Mouse (Mus musculus) CH12.LX (cell line): ENCODE measurements around the gene Gse1. TPM values are rescaled to one million over a fixed set of nuclear protein-coding genes. Genes with fewer than 3 reads are reported as not detected.

ENCODE experiments used
- DNase-seq: peaks from one replicate; pipeline ENCODE4 v3.0.0-alpha.2; 2013; ENCODE audit errors: extremely low read depth
- H3K27ac ChIP-seq: 2 replicates; pipeline ENCODE4 v1.5.1; 2012; ENCODE audit warnings: low read depth, mild to moderate bottlenecking, control low read depth, moderate library complexity; ENCODE audit not compliant: insufficient read depth
- H3K27me3 ChIP-seq: replicated peaks from 2 replicates; pipeline ENCODE3; 2012; ENCODE audit warnings: inconsistent platforms
- H3K36me3 ChIP-seq, 2 experiments: replicated peaks in 1 of 2; 2 replicates each; pipeline versions ENCODE3 to v1.6.1; 2012; ENCODE audit warnings: inconsistent platforms in 1 of 2, low read length in 1 of 2, mild to moderate bottlenecking in 1 of 2, mixed read lengths in 1 of 2, moderate library complexity in 1 of 2; ENCODE audit not compliant: control insufficient read depth in 1 of 2, insufficient read depth in 1 of 2
- H3K4me1 ChIP-seq, 2 experiments: 2 replicates each; pipeline ENCODE4 v1.6.1; 2012; ENCODE audit warnings: inconsistent platforms in 1 of 2, moderate library complexity in 1 of 2; ENCODE audit not compliant: insufficient read depth in 2 of 2, control insufficient read depth in 1 of 2
- H3K4me2 ChIP-seq: 2 replicates; pipeline ENCODE4 v1.6.1; 2012; ENCODE audit warnings: low read depth, mild to moderate bottlenecking, control low read depth; ENCODE audit not compliant: poor library complexity, insufficient read depth, severe bottlenecking
- H3K4me3 ChIP-seq, 3 experiments: fragments of 150-350 bp in 1 of 3; sonication (generic) in 1 of 3; replicated peaks in 1 of 3; 2 replicates each; pipeline versions ENCODE3 to v1.5.1; 2011 to 2012; ENCODE audit warnings: low read depth in 2 of 3, low read length in 2 of 3, mild to moderate bottlenecking in 2 of 3, moderate library complexity in 2 of 3, control low read depth in 1 of 3, improper control_type of control experiment in 1 of 3, inconsistent platforms in 1 of 3, mixed read lengths in 1 of 3; ENCODE audit not compliant: poor library complexity in 1 of 3
- H3K79me2 ChIP-seq: replicated peaks from 2 replicates; pipeline ENCODE4 v1.6.1; 2012; ENCODE audit warnings: mild to moderate bottlenecking, moderate library complexity; ENCODE audit not compliant: control insufficient read depth, poor library complexity, insufficient read depth, severe bottlenecking; ENCODE audit errors: extremely low read depth
- H3K9ac ChIP-seq: 2 replicates; pipeline ENCODE4 v1.6.1; 2012; ENCODE audit warnings: low read depth, mild to moderate bottlenecking, control low read depth, moderate library complexity; ENCODE audit not compliant: insufficient read depth
- H3K9me3 ChIP-seq: replicated peaks from 2 replicates; pipeline ENCODE3; 2012; ENCODE audit warnings: low read length, inconsistent platforms, mixed read lengths
- BHLHE40 ChIP-seq: IDR thresholded peaks from 2 replicates; pipeline ENCODE4 v1.6.1; 2011; ENCODE audit warnings: mild to moderate bottlenecking, low read depth, low read length, improper control_type of control experiment
- CHD2 ChIP-seq: IDR thresholded peaks from 2 replicates; pipeline ENCODE4 v1.6.1; 2011; ENCODE audit warnings: low read length, improper control_type of control experiment
- CTCF ChIP-seq, 2 experiments: IDR thresholded peaks in 1 of 2; conservative IDR thresholded peaks in 1 of 2; 2 replicates each; pipeline ENCODE4 v1.5.1; 2011 to 2012; ENCODE audit warnings: low read depth in 2 of 2, low read length in 2 of 2, improper control_type of control experiment in 1 of 2, inconsistent platforms in 1 of 2, mild to moderate bottlenecking in 1 of 2, moderate library complexity in 1 of 2
- ELF1 ChIP-seq: IDR thresholded peaks from 2 replicates; pipeline ENCODE4 v1.6.1; 2014; ENCODE audit warnings: low read depth, mild to moderate bottlenecking, inconsistent platforms, low read length, improper control_type of control experiment
- EP300 ChIP-seq: IDR thresholded peaks from 2 replicates; pipeline ENCODE4 v1.6.1; 2011; ENCODE audit warnings: low read length, improper control_type of control experiment
- ETS1 ChIP-seq: conservative IDR thresholded peaks from 2 replicates; pipeline ENCODE4 v1.6.1; 2012; ENCODE audit warnings: low read depth, mild to moderate bottlenecking, inconsistent platforms, low read length, improper control_type of control experiment, moderate library complexity
- HCFC1 ChIP-seq: IDR thresholded peaks from 2 replicates; pipeline ENCODE4 v1.6.1; 2012; ENCODE audit warnings: low read depth, mild to moderate bottlenecking, inconsistent platforms, low read length, improper control_type of control experiment
- IRF4 ChIP-seq: IDR thresholded peaks from 2 replicates; pipeline ENCODE4 v1.6.1; 2014; ENCODE audit warnings: low read depth, mild to moderate bottlenecking, inconsistent platforms, low read length, improper control_type of control experiment
- KAT2A ChIP-seq: IDR thresholded peaks from 2 replicates; pipeline ENCODE4 v1.6.1; 2012; ENCODE audit warnings: low read length, improper control_type of control experiment, inconsistent platforms; ENCODE audit not compliant: insufficient replicate concordance
- MAFK ChIP-seq: IDR thresholded peaks from 2 replicates; pipeline ENCODE4 v1.6.1; 2011; ENCODE audit warnings: low read length, improper control_type of control experiment; ENCODE audit not compliant: insufficient replicate concordance
- MAX ChIP-seq: IDR thresholded peaks from 2 replicates; pipeline ENCODE4 v1.6.1; 2011; ENCODE audit warnings: low read length, improper control_type of control experiment
- MAZ ChIP-seq: IDR thresholded peaks from 2 replicates; pipeline ENCODE4 v1.6.1; 2012; ENCODE audit warnings: low read depth, mild to moderate bottlenecking, inconsistent platforms, low read length, improper control_type of control experiment, moderate library complexity
- MEF2A ChIP-seq: IDR thresholded peaks from 2 replicates; pipeline ENCODE4 v1.6.1; 2014; ENCODE audit warnings: low read depth, mild to moderate bottlenecking, inconsistent platforms, low read length, improper control_type of control experiment, borderline replicate concordance
- MXI1 ChIP-seq: IDR thresholded peaks from 2 replicates; pipeline ENCODE4 v1.6.1; 2011; ENCODE audit warnings: mild to moderate bottlenecking, low read depth, low read length, improper control_type of control experiment
- MYC ChIP-seq: IDR thresholded peaks from 2 replicates; pipeline ENCODE4 v1.6.1; 2011; ENCODE audit warnings: low read depth, mild to moderate bottlenecking, improper control_type of control experiment, low read length
- NELFE ChIP-seq: IDR thresholded peaks from 2 replicates; pipeline ENCODE4 v1.6.1; 2011; ENCODE audit warnings: low read depth, low read length, improper control_type of control experiment
- NRF1 ChIP-seq: IDR thresholded peaks from 2 replicates; pipeline ENCODE4 v1.6.1; 2014; ENCODE audit warnings: low read depth, mild to moderate bottlenecking, inconsistent platforms, low read length, improper control_type of control experiment, moderate library complexity
- POLR2A ChIP-seq: IDR thresholded peaks from 2 replicates; pipeline ENCODE4 v1.6.1; 2011; ENCODE audit warnings: low read depth, mild to moderate bottlenecking, improper control_type of control experiment, low read length
- POLR2AphosphoS2 ChIP-seq: IDR thresholded peaks from 2 replicates; pipeline ENCODE4 v1.6.1; 2011; ENCODE audit warnings: low read depth, low read length, improper control_type of control experiment
- RCOR1 ChIP-seq: conservative IDR thresholded peaks from 2 replicates; pipeline ENCODE4 v1.6.1; 2012; ENCODE audit warnings: low read depth, mild to moderate bottlenecking, inconsistent platforms, low read length, improper control_type of control experiment
- SIN3A ChIP-seq: IDR thresholded peaks from 2 replicates; pipeline ENCODE4 v1.6.1; 2012; ENCODE audit warnings: low read length, improper control_type of control experiment, inconsistent platforms
- SMC3 ChIP-seq: IDR thresholded peaks from 2 replicates; pipeline ENCODE4 v1.6.1; 2011; ENCODE audit warnings: low read depth, low read length, improper control_type of control experiment
- TCF12 ChIP-seq: IDR thresholded peaks from 2 replicates; pipeline ENCODE4 v1.6.1; 2014; ENCODE audit warnings: low read depth, mild to moderate bottlenecking, inconsistent platforms, low read length, improper control_type of control experiment
- UBTF ChIP-seq: IDR thresholded peaks from 2 replicates; pipeline ENCODE4 v1.6.1; 2012; ENCODE audit warnings: low read depth, mild to moderate bottlenecking, inconsistent platforms, low read length, improper control_type of control experiment, moderate library complexity
- ZMIZ1 ChIP-seq: IDR thresholded peaks from 2 replicates; pipeline ENCODE4 v1.6.1; 2012; ENCODE audit warnings: low read depth, mild to moderate bottlenecking, inconsistent platforms, low read length, improper control_type of control experiment
- ZNF384 ChIP-seq: IDR thresholded peaks from 2 replicates; pipeline ENCODE4 v1.6.1; 2012; ENCODE audit warnings: low read depth, low read length, improper control_type of control experiment, inconsistent platforms
- dilution Hi-C: fragments of 300-500 bp; cut with MboI; formaldehyde crosslinking; loops from 2 replicates; pipeline ENCODE4 v1.14.3; 2020; ENCODE audit warnings: low sequenced_read_pairs; ENCODE audit not compliant: extremely low pct_unique_long_range_greater_than_20kb, extremely low pct_ligation_motif_present
- in situ Hi-C: fragments of 300-500 bp; cut with MboI; formaldehyde crosslinking; loops from 3 replicates; pipeline ENCODE4 v1.14.3; 2019; ENCODE audit warnings: low sequenced_read_pairs, low pct_ligation_motif_present, low pct_unique_long_range_greater_than_20kb, mixed read lengths
- polyA plus RNA-seq: library from polyadenylated mRNA; unstranded; fragments of >175 nt; gene quantifications from 2 replicates; pipeline ENCODE4 v1.2.1, GENCODE M21; 2012; ENCODE audit warnings: low read depth; ENCODE audit not compliant: insufficient read length
- total RNA-seq, 2 experiments: library from RNA; depleted of rRNA; stranded (reverse); fragments of 300-350 nt in 1 of 2; fragments of >200 nt in 1 of 2; gene quantifications; 2 replicates each; pipeline ENCODE4 v1.2.3; 2012 to 2014

The Gse1 gene
- total and polyA plus RNA-seq, 3 experiments, result 1.3 to 9.8 (median 8.5) TPM

DNA sequence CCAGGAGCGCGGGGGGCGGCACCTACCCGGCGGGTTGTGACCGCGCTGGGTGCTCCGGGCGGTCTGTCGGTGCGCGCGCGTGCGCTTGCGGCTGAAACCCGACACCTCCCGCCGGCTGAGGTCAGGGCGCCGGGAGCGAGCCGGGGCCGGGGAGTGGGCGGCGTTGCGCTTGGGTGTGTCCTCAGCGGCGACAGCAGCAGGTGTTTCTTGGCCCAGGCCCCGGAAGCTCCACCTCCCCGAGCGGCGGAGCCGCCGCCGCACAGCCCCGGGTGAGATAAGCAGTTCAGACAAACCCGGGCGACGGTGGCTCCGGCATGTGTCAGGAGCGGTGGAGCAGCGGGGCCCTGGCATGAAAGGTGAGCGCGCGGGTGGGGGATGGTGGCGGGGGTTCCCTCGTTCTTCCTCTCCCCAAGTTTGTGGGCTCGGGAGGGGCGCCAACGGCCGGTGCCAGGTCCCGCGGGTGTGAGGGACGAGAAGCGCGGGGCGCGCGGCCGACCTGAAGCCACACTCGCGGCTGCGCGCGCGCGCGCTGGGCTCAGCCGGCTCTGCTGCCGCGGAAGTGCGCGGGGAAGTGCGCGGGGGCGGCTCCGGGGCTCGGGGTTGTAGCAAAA, 309.1 kb downstream of the Gse1 start:
- TF ChIP-seq MEF2A (no peak), MXI1 (peak; percentile 71; the same call in 1 of the 2 replicates), MAFK (0 out of 2 replicates have a peak, but pooled peaks have one; percentile 35), TCF12 (peak; percentile 83), CTCF (conservative IDR thresholded peaks at IDR 0.05 in 1 of 2, IDR thresholded peaks at IDR 0.05 in 1 of 2; ENCODE audit: low read depth in 2 of 2, low read length in 2 of 2) (no peak), BHLHE40 (peak; percentile 87), NELFE (peak; percentile 51; the same call in 1 of the 2 replicates), MAZ (0 out of 2 replicates have a peak, but pooled peaks have one; percentile 14), SMC3 (peak; percentile 17; the same call in 1 of the 2 replicates), EP300 (no peak), ZMIZ1 (peak; percentile 71), CHD2 (no peak), RCOR1 (0 out of 2 replicates have a peak, but pooled peaks have one; percentile 50), UBTF (peak; percentile 78), MYC (no peak), POLR2A (peak; percentile 58; the same call in 1 of the 2 replicates), ELF1 (peak; percentile 78), IRF4 (peak; percentile 70), POLR2AphosphoS2 (no peak), HCFC1 (peak; percentile 24), NRF1 (peak; percentile 83), ETS1 (peak; percentile 28; the same call in 1 of the 2 replicates), KAT2A (no peak), ZNF384 (no peak), MAX (peak; percentile 65; the same call in 1 of the 2 replicates), SIN3A (peak; percentile 24; the same call in 1 of the 2 replicates)
- Histone ChIP-seq H3K4me3 (peak overlapping the region; percentile 42 to 64 (median 64)), H3K9me3 (no peaks in the 10 kb centered on the region), H3K4me2 (peak overlapping the region; percentile 83), H3K79me2 (peaks cover 64% of the 10 kb centered on the region), H3K36me3 (peaks cover 0 to 5% of the 10 kb centered on the region in 2 experiments), H3K4me1 (peaks cover 35 to 78% of the 10 kb centered on the region in 2 experiments), H3K27me3 (peaks cover 14% of the 10 kb centered on the region), H3K9ac (peak overlapping the region; percentile 54), H3K27ac (peak overlapping the region; percentile 58)
- peak; percentile 69 for DNase-seq
- in situ Hi-C loops (loop anchor here (5.0 to 10.0 kb wide), 2 partner anchors 130 to 213 kb away; no protein-coding TSS in a partner anchor), dilution Hi-C loops (no loop called here)
